Mouse (Mus musculus): Measurements from ENCODE around the gene Mrpl51. TPM values are rescaled to one million over a fixed set of nuclear protein-coding genes. Genes with fewer than 3 reads are reported as not detected.

Gene Mrpl51
- polyA plus RNA-seq, 1 experiment from 2014 or later: 288 TPM

DNA sequence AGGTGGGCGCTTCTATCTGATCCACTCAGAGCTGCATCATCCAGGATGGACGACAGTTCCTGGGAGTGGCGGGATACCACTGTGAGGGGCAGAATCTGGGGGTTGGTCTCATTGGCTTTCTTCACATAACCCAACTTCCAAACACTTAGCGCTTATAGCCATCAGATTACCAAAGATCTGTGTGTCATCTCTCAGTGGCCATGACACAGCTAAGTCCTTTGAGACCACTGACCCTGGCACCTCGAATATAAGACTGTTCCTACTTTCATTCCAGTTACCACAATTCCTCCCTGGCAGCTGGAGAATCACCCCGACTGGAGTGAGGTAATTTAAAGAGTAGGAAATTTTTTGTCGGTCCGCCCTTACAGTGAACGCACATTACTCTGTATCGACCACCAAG lies 5.4 kb upstream of the Mrpl51 start:
- Histone ChIP-seq H3K4me1 (replicated peaks; ENCODE audit: insufficient read depth, low read length) (0 out of 2 replicates have a peak, but pooled peaks cover 2% of the 10 kb centered on the region), H3K4me3 (replicated peaks; ENCODE audit: low read depth, low read length) (no peak overlapping the region), H3K4me2 (ENCODE audit: low read length) (no peak overlapping the region), H3K27me3 (ENCODE audit: insufficient read depth, low read length) (no peaks in the 10 kb centered on the region), H3K36me3 (ENCODE audit: insufficient read depth, low read length) (peaks cover 57% of the 10 kb centered on the region), H3K27ac (no peak overlapping the region), H3K9ac (ENCODE audit: low read depth, low read length) (no peak overlapping the region), H3K9me3 (replicated peaks; ENCODE audit: low read length) (no peaks in the 10 kb centered on the region)
- no peak for TF ChIP-seq CTCF (IDR thresholded peaks at IDR 0.05; ENCODE audit: low read depth)
- 83% methylated on average over 10 of the region's 10 CpGs for WGBS
- ATAC-seq (replicated peaks; ENCODE audit: low FRiP score, low read depth) (no peak), DNase-seq (ENCODE audit: low spot score) (no peak)

DNA sequence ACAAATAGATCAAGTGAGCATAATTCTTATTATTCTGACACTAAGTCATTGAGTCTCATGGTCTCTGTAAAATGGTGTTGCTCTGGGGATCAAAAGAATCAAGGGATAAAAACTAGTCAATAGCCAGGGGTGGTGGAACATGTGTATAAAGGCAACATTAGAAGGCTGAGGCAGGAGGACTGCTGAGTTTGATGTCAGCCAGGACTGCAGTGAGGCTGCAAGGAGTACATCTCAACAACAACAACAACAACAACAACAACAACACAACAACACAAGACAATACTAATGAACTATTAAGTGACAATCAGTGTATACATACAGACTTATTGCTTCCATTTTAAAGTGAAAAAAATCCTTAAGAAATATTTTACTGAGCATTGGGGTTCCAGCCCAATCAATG lies 785 bp upstream of the Mrpl51 start:
- H3K27me3 ChIP-seq (ENCODE audit: insufficient read depth, low read length): no peaks in the 10 kb centered on the region
- H3K9ac ChIP-seq (ENCODE audit: low read depth, low read length): peak overlapping the region; percentile 62
- H3K9me3 ChIP-seq (replicated peaks; ENCODE audit: low read length): no peaks in the 10 kb centered on the region
- peaks cover 29% of the 10 kb centered on the region for H3K36me3 ChIP-seq (ENCODE audit: insufficient read depth, low read length)
- peak overlapping the region; percentile 53 for H3K4me2 ChIP-seq (ENCODE audit: low read length)
- TF ChIP-seq CTCF (IDR thresholded peaks at IDR 0.05; ENCODE audit: low read depth): no peak
- H3K27ac ChIP-seq: peak overlapping the region; percentile 76; the same call in 1 of the 2 replicates
- peak overlapping the region; percentile 63 for H3K4me3 ChIP-seq (replicated peaks; ENCODE audit: low read depth, low read length)
- ATAC-seq (replicated peaks; ENCODE audit: low FRiP score, low read depth): no peak
- DNase-seq (ENCODE audit: low spot score): no peak
- 0 out of 2 replicates have a peak, but pooled peaks cover 6% of the 10 kb centered on the region for H3K4me1 ChIP-seq (replicated peaks; ENCODE audit: insufficient read depth, low read length)

DNA sequence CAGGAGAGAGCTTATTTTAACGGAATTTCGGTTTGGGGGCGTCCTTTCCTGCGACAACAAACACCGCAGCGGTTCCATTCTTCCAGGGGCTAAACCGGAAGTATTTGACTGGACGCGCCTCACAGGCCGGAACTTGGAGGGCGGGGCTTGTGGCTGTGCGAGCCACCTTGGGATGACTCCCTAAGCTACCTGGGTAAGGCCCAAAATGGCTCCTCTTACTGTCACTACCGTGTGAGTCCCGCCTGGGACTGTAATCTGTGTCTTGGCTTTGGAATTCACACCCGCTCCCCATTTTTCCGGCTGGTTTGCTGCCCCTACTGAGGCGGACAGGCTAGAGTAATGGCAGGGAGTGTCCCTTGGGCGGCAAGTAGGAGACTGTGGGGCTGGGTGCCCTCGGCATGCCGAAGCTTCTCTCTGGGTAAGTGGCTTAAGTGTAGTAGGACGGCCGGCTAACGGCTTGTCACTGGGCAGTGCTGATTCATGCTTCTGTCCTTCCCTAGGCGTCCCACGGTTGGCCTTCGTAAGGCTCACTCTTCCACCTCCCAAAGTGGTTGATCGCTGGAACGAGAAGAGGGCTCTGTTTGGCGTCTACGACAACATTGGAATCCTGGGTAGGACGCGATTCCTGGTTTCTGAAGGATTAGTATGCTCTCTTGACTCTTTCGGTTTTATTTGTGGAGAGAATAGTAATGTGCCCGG lies 564 bp downstream of the Mrpl51 start:
- WGBS: under 1% methylated on average over 34 of the region's 34 CpGs
- Histone ChIP-seq H3K4me1 (replicated peaks; ENCODE audit: insufficient read depth, low read length) (0 out of 2 replicates have a peak, but pooled peaks cover 6% of the 10 kb centered on the region), H3K4me2 (ENCODE audit: low read length) (peak overlapping the region; percentile 90), H3K9ac (ENCODE audit: low read depth, low read length) (peak overlapping the region; percentile 70), H3K36me3 (ENCODE audit: insufficient read depth, low read length) (peaks cover 19% of the 10 kb centered on the region; the same call in 1 of the 2 replicates), H3K27ac (peak overlapping the region; percentile 98), H3K9me3 (replicated peaks; ENCODE audit: low read length) (no peaks in the 10 kb centered on the region), H3K27me3 (ENCODE audit: insufficient read depth, low read length) (no peaks in the 10 kb centered on the region), H3K4me3 (replicated peaks; ENCODE audit: low read depth, low read length) (peak overlapping the region; percentile 63)
- DNase-seq (ENCODE audit: low spot score): peak; percentile 97
- no peak for TF ChIP-seq CTCF (IDR thresholded peaks at IDR 0.05; ENCODE audit: low read depth)
- ATAC-seq (replicated peaks; ENCODE audit: low FRiP score, low read depth): peak; percentile 94

DNA sequence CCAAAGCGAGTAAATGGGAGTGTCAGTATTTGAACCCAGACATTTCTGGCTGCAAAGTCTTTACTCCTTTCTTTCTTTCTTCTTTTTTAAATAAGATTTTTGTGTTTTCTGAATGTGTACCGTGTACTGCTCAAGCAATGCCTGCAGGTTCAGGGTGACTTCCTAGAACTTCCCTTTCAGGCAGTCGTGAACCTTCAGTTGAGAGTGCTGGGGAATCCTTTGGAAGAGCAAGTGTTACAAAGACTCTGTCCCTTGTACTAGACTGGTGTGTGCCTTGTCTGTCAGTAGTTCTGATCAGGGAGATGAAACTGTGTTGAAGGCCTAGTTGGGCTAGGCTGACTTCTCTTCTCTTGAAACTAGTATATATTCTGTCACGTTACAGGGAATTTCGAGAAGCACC lies 1.2 kb downstream of the Mrpl51 start:
- Histone ChIP-seq H3K9me3 (replicated peaks; ENCODE audit: low read length) (no peaks in the 10 kb centered on the region), H3K27ac (peak overlapping the region; percentile 98), H3K4me3 (replicated peaks; ENCODE audit: low read depth, low read length) (peak overlapping the region; percentile 63), H3K36me3 (ENCODE audit: insufficient read depth, low read length) (peaks cover 16% of the 10 kb centered on the region; the same call in 1 of the 2 replicates), H3K9ac (ENCODE audit: low read depth, low read length) (peak overlapping the region; percentile 70), H3K27me3 (ENCODE audit: insufficient read depth, low read length) (no peaks in the 10 kb centered on the region), H3K4me2 (ENCODE audit: low read length) (peak overlapping the region; percentile 90), H3K4me1 (replicated peaks; ENCODE audit: insufficient read depth, low read length) (0 out of 2 replicates have a peak, but pooled peaks cover 6% of the 10 kb centered on the region)
- no peak for ATAC-seq (replicated peaks; ENCODE audit: low FRiP score, low read depth)
- no peak for DNase-seq (ENCODE audit: low spot score)
- WGBS: 35% methylated on average over 5 of the region's 5 CpGs
- no peak for TF ChIP-seq CTCF (IDR thresholded peaks at IDR 0.05; ENCODE audit: low read depth)

DNA sequence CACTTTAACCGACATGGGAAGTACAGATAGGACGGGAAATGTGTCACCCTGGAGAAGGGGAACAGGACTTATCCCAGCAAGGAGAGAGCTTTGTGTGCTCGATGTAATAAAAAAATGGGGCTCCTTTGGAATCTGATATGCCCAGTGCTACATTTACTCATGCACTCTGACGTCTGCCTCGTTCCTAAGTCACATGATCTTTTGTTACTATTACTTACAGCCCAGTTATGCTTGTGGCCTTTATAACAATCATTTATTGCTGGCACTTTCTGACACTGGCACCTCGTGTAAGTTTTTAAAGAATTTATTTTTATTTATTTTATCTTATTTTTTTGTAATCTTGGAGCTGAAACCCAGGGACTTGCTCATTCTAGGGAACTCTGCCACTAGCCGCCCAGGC lies 1.8 kb downstream of the Mrpl51 start:
- Histone ChIP-seq H3K27ac (no peak overlapping the region), H3K27me3 (ENCODE audit: insufficient read depth, low read length) (no peaks in the 10 kb centered on the region), H3K36me3 (ENCODE audit: insufficient read depth, low read length) (peaks cover 14% of the 10 kb centered on the region; the same call in 1 of the 2 replicates), H3K9me3 (replicated peaks; ENCODE audit: low read length) (no peaks in the 10 kb centered on the region), H3K9ac (ENCODE audit: low read depth, low read length) (no peak overlapping the region), H3K4me2 (ENCODE audit: low read length) (no peak overlapping the region; the same call in 1 of the 2 replicates), H3K4me1 (replicated peaks; ENCODE audit: insufficient read depth, low read length) (0 out of 2 replicates have a peak, but pooled peaks cover 6% of the 10 kb centered on the region), H3K4me3 (replicated peaks; ENCODE audit: low read depth, low read length) (no peak overlapping the region)
- DNase-seq (ENCODE audit: low spot score): no peak
- 46% methylated on average over 7 of the region's 7 CpGs for WGBS
- TF ChIP-seq CTCF (IDR thresholded peaks at IDR 0.05; ENCODE audit: low read depth): no peak
- no peak for ATAC-seq (replicated peaks; ENCODE audit: low FRiP score, low read depth)

DNA sequence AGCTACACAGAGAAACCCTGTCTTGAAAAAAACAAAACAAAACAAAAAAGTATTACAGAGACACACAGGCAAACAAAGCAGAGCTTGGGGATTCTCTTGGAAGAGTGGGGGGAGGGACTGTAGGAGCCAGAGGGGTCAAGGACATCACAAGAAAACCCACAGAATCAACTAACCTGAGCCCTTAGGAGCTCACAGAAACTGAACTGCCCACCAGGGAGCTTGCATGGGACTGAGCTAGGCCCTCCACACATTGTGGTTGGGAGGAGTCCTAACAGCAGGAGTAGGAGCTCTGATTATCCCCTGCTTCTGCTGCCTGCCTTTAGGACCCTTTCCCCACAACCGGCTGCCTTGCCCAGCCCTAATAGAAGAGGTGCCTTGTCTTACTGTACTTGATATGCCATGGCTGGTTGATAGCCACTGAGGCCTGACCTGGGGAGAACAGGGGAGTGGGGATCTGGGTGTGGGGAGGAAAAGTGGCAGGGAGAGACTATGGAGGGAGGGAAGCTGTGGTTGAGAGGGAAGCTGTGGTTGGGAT lies 4.0 kb downstream of the Mrpl51 start:
- no peak for ATAC-seq (replicated peaks; ENCODE audit: low FRiP score, low read depth)
- Histone ChIP-seq H3K36me3 (ENCODE audit: insufficient read depth, low read length) (0 out of 2 replicates have a peak, but pooled peaks cover 6% of the 10 kb centered on the region), H3K27ac (no peak overlapping the region), H3K4me2 (ENCODE audit: low read length) (no peak overlapping the region), H3K4me1 (replicated peaks; ENCODE audit: insufficient read depth, low read length) (0 out of 2 replicates have a peak, but pooled peaks cover 6% of the 10 kb centered on the region), H3K9ac (ENCODE audit: low read depth, low read length) (no peak overlapping the region), H3K4me3 (replicated peaks; ENCODE audit: low read depth, low read length) (no peak overlapping the region), H3K27me3 (ENCODE audit: insufficient read depth, low read length) (no peaks in the 10 kb centered on the region), H3K9me3 (replicated peaks; ENCODE audit: low read length) (no peaks in the 10 kb centered on the region)
- no peak for TF ChIP-seq CTCF (IDR thresholded peaks at IDR 0.05; ENCODE audit: low read depth)
- DNase-seq (ENCODE audit: low spot score): no peak
- 27% methylated on average over 1 of the region's 1 CpGs for WGBS
